Mouse (Mus musculus) heart, embryonic 15.5 days (tissue): ENCODE results near the gene Lyzl4. TPM values are rescaled to one million over a fixed set of nuclear protein-coding genes. Genes with fewer than 3 reads are reported as not detected.

Source experiments
- ATAC-seq: fragments of 200-750 bp; cut with Nextera tagmentation; replicated peaks from 2 replicates; pipeline ENCODE4 v1.8.0; 2017; ENCODE audit warnings: low read depth, moderate TSS enrichment; ENCODE audit not compliant: insufficient number of reproducible peaks, insufficient read depth, low FRiP score
- H3K27ac ChIP-seq: fragments of 300-500 bp; sonication (generic); 2 replicates; pipeline ENCODE4 v1.5.1; 2015; ENCODE audit warnings: mild to moderate bottlenecking, inconsistent platforms
- H3K27me3 ChIP-seq: fragments of 300-500 bp; sonication (generic); 2 replicates; pipeline ENCODE4 v1.6.1; 2015; ENCODE audit warnings: inconsistent platforms
- H3K36me3 ChIP-seq: fragments of 300-500 bp; sonication (generic); 2 replicates; pipeline ENCODE4 v1.6.1; 2015; ENCODE audit warnings: mild to moderate bottlenecking, inconsistent platforms
- H3K4me1 ChIP-seq: fragments of 300-500 bp; sonication (generic); replicated peaks from 2 replicates; pipeline ENCODE4 v1.6.1; 2015; ENCODE audit warnings: inconsistent platforms
- H3K4me2 ChIP-seq: fragments of 300-500 bp; sonication (generic); 2 replicates; pipeline ENCODE4 v1.6.1; 2015; ENCODE audit warnings: inconsistent platforms, mild to moderate bottlenecking, moderate library complexity
- H3K4me3 ChIP-seq: fragments of 300-500 bp; sonication (generic); 2 replicates; pipeline ENCODE4 v1.5.1; 2015; ENCODE audit warnings: mild to moderate bottlenecking, inconsistent platforms
- H3K9ac ChIP-seq: fragments of 300-500 bp; sonication (generic); 2 replicates; pipeline ENCODE4 v1.6.1; 2015; ENCODE audit warnings: mild to moderate bottlenecking, inconsistent platforms
- H3K9me3 ChIP-seq: fragments of 300-500 bp; sonication (generic); replicated peaks from 2 replicates; pipeline ENCODE4 v1.6.1; 2016; ENCODE audit warnings: inconsistent platforms
- WGBS: fragments of 180-500 bp; shearing (Covaris S2); methylation state at CpG from one replicate; pipeline ENCODE4 v1.1.7; 2015; ENCODE audit warnings: mixed read lengths; 5-methylcytosine and 5-hydroxymethylcytosine counted together
- polyA plus RNA-seq: library from polyadenylated mRNA; unstranded; fragments of >200 nt; fragmentation: Nextera tagmentation; extraction: Ambion mirVana; gene quantifications from 2 replicates; pipeline ENCODE4 v1.2.1, GENCODE M21; 2015

The Lyzl4 gene
- polyA plus RNA-seq, 1 experiment from 2014 or later = 0.13 TPM

DNA sequence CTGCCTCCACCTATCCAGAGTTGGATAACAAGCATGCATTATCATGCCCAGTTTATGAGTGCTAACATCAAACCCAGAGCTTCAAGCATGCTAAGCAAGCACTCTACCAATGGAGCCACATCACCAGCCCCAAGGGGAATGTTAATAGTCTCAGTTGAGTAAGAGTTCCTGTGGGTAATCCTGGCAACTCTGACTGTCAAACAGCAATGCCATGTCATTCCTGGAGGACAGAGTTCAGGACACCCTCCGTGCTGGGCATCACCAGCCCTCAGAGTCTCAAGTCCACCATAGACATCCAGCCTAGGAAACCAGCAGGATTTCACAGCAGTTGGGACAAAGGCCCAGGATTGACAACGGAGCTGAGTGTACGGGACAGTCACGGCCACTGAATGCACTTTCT lies 18.7 kb downstream of the Lyzl4 start:
- WGBS = 90% methylated on average over 4 of the region's 4 CpGs

DNA sequence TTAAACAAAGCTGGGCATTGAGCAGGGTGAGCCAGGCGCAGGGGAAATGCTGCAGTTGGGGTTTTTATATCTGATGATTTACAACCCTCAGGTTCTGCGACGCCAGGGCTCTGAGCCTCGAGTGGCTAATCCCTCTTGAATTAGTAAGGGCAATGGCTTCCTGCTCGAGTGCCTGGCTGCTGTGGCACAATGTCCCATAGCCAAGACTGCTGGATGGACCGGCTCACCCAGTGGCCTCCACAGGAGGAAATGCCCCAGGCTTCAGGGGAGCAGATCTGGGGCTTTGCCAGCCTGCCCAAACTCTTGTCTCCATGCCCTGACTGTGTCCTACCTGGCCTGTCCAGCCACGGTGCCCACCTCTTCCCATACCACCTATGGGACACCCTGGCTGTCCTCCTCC lies 22.5 kb downstream of the Lyzl4 start:
- Histone ChIP-seq H3K36me3 (no peaks in the 10 kb centered on the region), H3K4me2 (no peak overlapping the region), H3K27me3 (peaks cover 3% of the 10 kb centered on the region; the same call in 1 of the 2 replicates), H3K27ac (no peak overlapping the region), H3K9me3 (no peaks in the 10 kb centered on the region), H3K9ac (no peak overlapping the region), H3K4me1 (0 out of 2 replicates have a peak, but pooled peaks cover 3% of the 10 kb centered on the region), H3K4me3 (no peak overlapping the region)
- 52% methylated on average over 7 of the region's 7 CpGs for WGBS
- ATAC-seq = no peak

More for the DNA sequence above, 18.7 kb downstream of the Lyzl4 start:
- H3K27me3 ChIP-seq = peaks cover 3% of the 10 kb centered on the region; the same call in 1 of the 2 replicates
- no peak overlapping the region for H3K4me3 ChIP-seq
- ATAC-seq = no peak
- H3K9ac ChIP-seq = no peak overlapping the region
- H3K4me2 ChIP-seq = no peak overlapping the region
- H3K36me3 ChIP-seq = no peaks in the 10 kb centered on the region
- no peak overlapping the region for H3K27ac ChIP-seq
- no peaks in the 10 kb centered on the region for H3K9me3 ChIP-seq
- 0 out of 2 replicates have a peak, but pooled peaks cover 3% of the 10 kb centered on the region for H3K4me1 ChIP-seq

- Histone ChIP-seq H3K36me3 (no peaks in the 10 kb centered on the region), H3K4me1 (peaks cover 5% of the 10 kb centered on the region), H3K9me3 (no peaks in the 10 kb centered on the region), H3K4me3 (no peak overlapping the region), H3K27me3 (peaks cover 3% of the 10 kb centered on the region; the same call in 1 of the 2 replicates), H3K4me2 (no peak overlapping the region), H3K27ac (no peak overlapping the region), H3K9ac (no peak overlapping the region)
- WGBS = 58% methylated on average over 3 of the region's 3 CpGs
- ATAC-seq = no peak
Observed at GRCm38 (mm10) chr9:121616471-121616870, 25.4 kb downstream of the Lyzl4 start.

DNA sequence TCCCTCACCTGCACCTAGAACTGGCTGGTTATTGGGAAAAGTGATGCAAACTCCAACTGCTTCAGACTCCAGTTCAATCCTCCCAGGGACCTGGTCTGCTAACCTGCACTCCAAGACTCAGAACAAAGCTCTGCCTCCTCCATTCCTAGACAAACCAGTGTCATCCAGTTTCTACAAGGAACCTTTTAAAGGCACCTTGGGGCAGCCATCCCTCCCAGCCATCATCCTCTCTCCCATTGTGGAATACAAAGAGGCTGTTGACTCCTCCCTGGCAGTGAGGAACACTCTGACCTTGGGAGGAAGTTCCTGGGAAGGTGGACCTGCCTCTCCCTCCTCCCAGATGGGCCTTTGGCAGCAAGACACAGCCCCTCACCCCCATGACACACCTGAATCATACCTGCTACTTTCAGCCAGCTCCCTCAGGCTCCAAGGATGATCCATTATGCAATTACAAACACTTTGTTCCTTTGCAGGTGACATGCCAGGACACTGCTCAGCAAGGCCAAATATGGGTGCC lies 27.6 kb downstream of the Lyzl4 start:
- Histone ChIP-seq H3K4me3 (no peak overlapping the region), H3K4me2 (no peak overlapping the region), H3K36me3 (no peaks in the 10 kb centered on the region), H3K9me3 (no peaks in the 10 kb centered on the region), H3K4me1 (peaks cover 5% of the 10 kb centered on the region), H3K27me3 (peaks cover 6% of the 10 kb centered on the region; the same call in 1 of the 2 replicates), H3K9ac (no peak overlapping the region), H3K27ac (no peak overlapping the region)
- no peak for ATAC-seq

DNA sequence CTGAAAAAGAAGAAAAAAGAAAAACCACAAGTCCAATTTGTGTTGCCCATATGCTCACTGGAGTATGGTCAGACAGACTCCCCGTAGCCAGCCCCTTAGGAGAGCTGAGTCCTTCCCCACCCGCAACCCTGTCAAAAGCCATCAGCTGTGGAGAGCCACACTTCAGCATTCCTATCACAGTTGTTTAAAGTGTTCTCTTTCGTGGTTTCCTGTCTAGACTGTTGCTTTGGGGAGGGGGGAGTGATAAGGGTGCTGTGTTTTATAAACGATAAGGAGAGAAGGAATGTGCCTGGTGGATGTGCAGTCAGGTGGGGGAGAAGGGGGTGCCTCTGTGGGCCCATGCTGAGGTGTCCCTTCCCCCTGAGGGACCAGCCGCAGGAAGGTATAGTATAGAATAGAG lies 28.7 kb downstream of the Lyzl4 start:
- 13% methylated on average over 5 of the region's 5 CpGs for WGBS
- H3K27me3 ChIP-seq = peaks cover 12% of the 10 kb centered on the region; the same call in 1 of the 2 replicates
- no peak overlapping the region for H3K4me3 ChIP-seq
- H3K27ac ChIP-seq = no peak overlapping the region
- peaks cover 5% of the 10 kb centered on the region for H3K4me1 ChIP-seq
- H3K4me2 ChIP-seq = no peak overlapping the region
- H3K36me3 ChIP-seq = no peaks in the 10 kb centered on the region
- no peak; the same call in 1 of the 2 replicates for ATAC-seq
- H3K9me3 ChIP-seq = no peaks in the 10 kb centered on the region
- H3K9ac ChIP-seq = no peak overlapping the region

GRCm38 (mm10) chr9:121609381-121609780 lies 32.5 kb downstream of the Lyzl4 start:
- no peak for ATAC-seq
- WGBS = 59% methylated on average over 6 of the region's 6 CpGs
- H3K4me1 ChIP-seq = peaks cover 5% of the 10 kb centered on the region

GRCm38 (mm10) chr9:121606498-121607096 lies 35.3 kb downstream of the Lyzl4 start:
- no peak overlapping the region for H3K27ac ChIP-seq
- H3K4me2 ChIP-seq = no peak overlapping the region
- 0 out of 2 replicates have a peak, but pooled peaks have one; percentile 25 for ATAC-seq
- H3K9me3 ChIP-seq = no peaks in the 10 kb centered on the region
- peaks cover 12% of the 10 kb centered on the region; the same call in 1 of the 2 replicates for H3K27me3 ChIP-seq
- H3K4me3 ChIP-seq = no peak overlapping the region
- no peaks in the 10 kb centered on the region for H3K4me1 ChIP-seq
- WGBS = 46% methylated on average over 1 of the region's 1 CpGs
- no peaks in the 10 kb centered on the region for H3K36me3 ChIP-seq
- H3K9ac ChIP-seq = no peak overlapping the region

More at GRCm38 (mm10) chr9:121609381-121609780, 32.5 kb downstream of the Lyzl4 start:
- H3K4me2 ChIP-seq = no peak overlapping the region
- no peak overlapping the region for H3K27ac ChIP-seq
- H3K4me3 ChIP-seq = no peak overlapping the region
- H3K9ac ChIP-seq = no peak overlapping the region
- no peaks in the 10 kb centered on the region for H3K36me3 ChIP-seq
- H3K27me3 ChIP-seq = peaks cover 12% of the 10 kb centered on the region; the same call in 1 of the 2 replicates
- no peaks in the 10 kb centered on the region for H3K9me3 ChIP-seq

DNA sequence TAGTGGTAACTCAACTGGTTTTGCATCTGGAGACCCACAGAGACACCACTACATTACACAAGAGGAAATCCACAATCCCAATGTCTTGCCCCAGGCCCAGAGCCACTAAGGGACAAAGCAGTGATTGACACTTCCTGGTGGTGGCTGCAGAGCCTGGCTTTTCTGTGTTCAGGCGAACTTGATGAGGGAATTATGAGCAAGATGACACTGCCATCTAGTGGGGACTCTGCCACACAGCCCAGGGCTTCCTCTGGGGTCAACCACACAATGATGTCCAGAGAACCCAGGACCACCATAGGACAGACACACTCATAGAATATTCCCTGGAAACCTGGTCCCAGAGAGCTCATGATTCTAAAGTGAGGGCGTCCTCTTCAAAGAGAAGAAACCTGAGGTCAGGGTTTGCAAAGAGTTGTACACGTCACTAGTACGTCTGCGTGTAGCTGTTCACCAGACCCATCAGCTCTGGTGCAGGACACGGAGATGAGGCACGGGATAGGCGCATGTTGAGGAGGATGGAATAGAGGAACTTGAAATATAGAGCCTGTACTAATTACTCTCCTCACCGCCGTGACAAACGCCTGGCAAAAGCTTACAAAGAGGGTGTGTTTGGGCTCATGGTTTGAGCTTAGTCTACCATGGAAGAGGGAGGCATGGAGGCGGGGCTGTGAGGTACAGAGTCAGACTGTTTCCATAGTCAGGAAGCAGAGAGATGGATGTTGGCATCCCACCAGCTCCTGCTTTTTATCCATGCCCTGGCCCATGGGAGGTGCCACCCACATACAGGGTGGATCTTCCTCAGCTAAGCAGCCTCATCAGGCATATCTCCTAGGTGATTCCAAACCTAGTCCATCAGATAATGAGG lies 36.2 kb downstream of the Lyzl4 start:
- peaks cover 8% of the 10 kb centered on the region for H3K4me1 ChIP-seq
- no peak overlapping the region for H3K4me2 ChIP-seq
- no peaks in the 10 kb centered on the region for H3K9me3 ChIP-seq
- H3K36me3 ChIP-seq = no peaks in the 10 kb centered on the region
- no peak overlapping the region for H3K4me3 ChIP-seq
- H3K27me3 ChIP-seq = peaks cover 12% of the 10 kb centered on the region; the same call in 1 of the 2 replicates
- 51% methylated on average over 12 of the region's 12 CpGs for WGBS
- H3K9ac ChIP-seq = no peak overlapping the region
- no peak overlapping the region for H3K27ac ChIP-seq
- peak; percentile 61; the same call in 1 of the 2 replicates for ATAC-seq

DNA sequence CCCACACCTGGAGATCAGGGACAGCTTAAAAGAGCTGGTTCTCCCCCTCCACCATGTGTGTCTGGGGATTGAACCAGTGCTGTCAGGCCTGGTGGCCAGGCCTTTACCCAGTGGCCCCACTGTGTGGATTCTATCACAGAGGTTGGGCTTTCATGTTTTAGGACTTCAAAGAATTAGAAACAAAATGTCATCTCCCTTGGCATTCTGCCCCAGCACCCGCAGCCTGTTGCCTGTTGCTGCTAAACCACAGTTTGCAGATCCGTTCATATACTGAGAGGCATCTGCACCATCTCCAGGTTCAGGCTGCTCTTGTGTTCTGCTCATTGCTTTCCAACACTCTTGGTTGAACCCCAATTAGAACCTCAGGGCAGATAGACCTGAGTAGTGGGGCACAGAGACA lies 39.5 kb downstream of the Lyzl4 start:
- Histone ChIP-seq H3K27me3 (0 out of 2 replicates have a peak, but pooled peaks cover 3% of the 10 kb centered on the region), H3K4me1 (peaks cover 15% of the 10 kb centered on the region), H3K4me2 (no peak overlapping the region), H3K36me3 (no peaks in the 10 kb centered on the region), H3K9ac (no peak overlapping the region), H3K9me3 (no peaks in the 10 kb centered on the region), H3K27ac (no peak overlapping the region), H3K4me3 (no peak overlapping the region)
- 64% methylated on average over 2 of the region's 2 CpGs for WGBS
- ATAC-seq = no peak

- Histone ChIP-seq H3K4me1 (peaks cover 15% of the 10 kb centered on the region), H3K36me3 (no peaks in the 10 kb centered on the region), H3K4me3 (no peak overlapping the region), H3K27me3 (0 out of 2 replicates have a peak, but pooled peaks cover 3% of the 10 kb centered on the region), H3K4me2 (0 out of 2 replicates have a peak overlapping the region, but pooled peaks have one; percentile 11), H3K9me3 (no peaks in the 10 kb centered on the region), H3K27ac (peak overlapping the region; percentile 37; the same call in 1 of the 2 replicates), H3K9ac (no peak overlapping the region)
- no peak for ATAC-seq
- 20% methylated on average over 6 of the region's 6 CpGs for WGBS
Observed at GRCm38 (mm10) chr9:121600861-121601427, 41.0 kb downstream of the Lyzl4 start.
